Mouse (Mus musculus): ENCODE data around the gene Fcor.

Gene Fcor

GRCm38 (mm10) chr8:3671980-3672491, at the start of gene Fcor:
Gene Fcor (minus strand): TSS chr8:3672362.
- no peaks in the 10 kb centered on the region for H3K27me3 ChIP-seq (ENCODE audit: control insufficient read depth, insufficient read depth, low read length, poor library complexity, severe bottlenecking)
- no peaks in the 10 kb centered on the region for H3K36me3 ChIP-seq (ENCODE audit: control insufficient read depth, insufficient read depth, low read length, poor library complexity, severe bottlenecking)
- DNase-seq (ENCODE audit: low read depth, low spot score) = peak; percentile 93

DNA sequence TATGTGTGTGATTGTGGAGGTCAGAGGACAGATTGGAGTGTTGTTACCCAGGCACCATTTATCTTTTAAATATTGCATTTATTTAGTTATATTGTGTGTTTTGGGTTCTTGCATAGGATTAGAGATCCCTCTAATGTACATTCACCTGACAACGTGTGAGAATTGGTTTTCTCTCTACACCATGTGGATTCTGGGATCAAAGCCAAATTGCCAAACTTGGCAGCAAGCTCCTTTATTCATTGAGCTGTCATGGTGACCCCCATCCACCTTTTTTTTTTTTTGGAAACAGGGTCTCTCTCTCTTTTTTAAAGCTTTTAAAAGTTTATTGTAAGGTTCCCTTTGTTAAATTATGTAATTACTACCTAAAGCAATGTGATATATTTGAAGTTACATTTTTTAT, 48.9 kb upstream of the Fcor start:
- no peak for DNase-seq (ENCODE audit: low read depth, low spot score)
- Histone ChIP-seq H3K27me3 (ENCODE audit: control insufficient read depth, insufficient read depth, low read length, poor library complexity, severe bottlenecking) (no peaks in the 10 kb centered on the region), H3K36me3 (ENCODE audit: control insufficient read depth, insufficient read depth, low read length, poor library complexity, severe bottlenecking) (no peaks in the 10 kb centered on the region)

- no peaks in the 10 kb centered on the region for H3K36me3 ChIP-seq (ENCODE audit: control insufficient read depth, insufficient read depth, low read length, poor library complexity, severe bottlenecking)
- no peak for DNase-seq (ENCODE audit: low read depth, low spot score)
- no peaks in the 10 kb centered on the region for H3K27me3 ChIP-seq (ENCODE audit: control insufficient read depth, insufficient read depth, low read length, poor library complexity, severe bottlenecking)
Measured at GRCm38 (mm10) chr8:3720551-3720950, 48.4 kb upstream of the Fcor start, which contains the start of gene Clec4g. Gene Clec4g (minus strand): TSS chr8:3720651.

- DNase-seq (ENCODE audit: low read depth, low spot score) = peak; percentile 91
- H3K36me3 ChIP-seq (ENCODE audit: control insufficient read depth, insufficient read depth, low read length, poor library complexity, severe bottlenecking) = no peaks in the 10 kb centered on the region
- H3K27me3 ChIP-seq (ENCODE audit: control insufficient read depth, insufficient read depth, low read length, poor library complexity, severe bottlenecking) = no peaks in the 10 kb centered on the region
Measured at GRCm38 (mm10) chr8:3718559-3718958, 46.4 kb upstream of the Fcor start.

DNA sequence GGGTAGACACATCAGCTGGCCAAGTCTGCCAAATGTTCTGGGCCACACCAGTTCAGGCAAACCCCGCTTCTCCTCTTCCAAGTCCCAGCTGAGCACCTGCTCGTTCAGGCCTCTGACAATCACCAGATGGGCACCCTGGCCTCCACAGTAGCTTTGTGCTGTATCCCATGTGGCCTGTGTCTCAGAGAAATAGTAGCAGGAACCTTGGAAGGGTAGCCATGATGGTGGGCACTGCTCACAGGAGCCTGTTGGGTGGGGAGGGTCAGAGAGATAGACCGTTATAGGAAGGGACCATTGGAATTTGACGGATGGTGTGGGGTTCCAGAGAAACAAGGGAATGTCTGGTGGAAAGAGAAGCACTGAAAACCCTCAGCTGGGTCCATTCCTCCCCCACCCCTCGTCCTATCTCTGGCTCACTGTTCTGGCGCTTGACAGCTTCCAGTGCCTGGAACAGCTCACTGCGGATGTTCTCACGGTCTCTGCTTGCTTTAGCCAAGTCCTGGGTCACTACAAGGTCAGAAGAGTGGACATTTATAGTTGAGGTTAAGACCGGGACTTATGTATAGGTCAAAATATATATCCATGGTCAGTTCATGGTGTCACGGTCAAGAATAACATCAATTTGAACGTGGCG, 45.3 kb upstream of the Fcor start:
- no peaks in the 10 kb centered on the region for H3K27me3 ChIP-seq (ENCODE audit: control insufficient read depth, insufficient read depth, low read length, poor library complexity, severe bottlenecking)
- no peak for DNase-seq (ENCODE audit: low read depth, low spot score)
- H3K36me3 ChIP-seq (ENCODE audit: control insufficient read depth, insufficient read depth, low read length, poor library complexity, severe bottlenecking) = no peaks in the 10 kb centered on the region

- no peaks in the 10 kb centered on the region for H3K27me3 ChIP-seq (ENCODE audit: control insufficient read depth, insufficient read depth, low read length, poor library complexity, severe bottlenecking)
- H3K36me3 ChIP-seq (ENCODE audit: control insufficient read depth, insufficient read depth, low read length, poor library complexity, severe bottlenecking) = no peaks in the 10 kb centered on the region
- peak; percentile 82 for DNase-seq (ENCODE audit: low read depth, low spot score)
Measured at GRCm38 (mm10) chr8:3711646-3712045, 39.5 kb upstream of the Fcor start.

- no peaks in the 10 kb centered on the region for H3K36me3 ChIP-seq (ENCODE audit: control insufficient read depth, insufficient read depth, low read length, poor library complexity, severe bottlenecking)
- peak; percentile 29 for DNase-seq (ENCODE audit: low read depth, low spot score)
- no peaks in the 10 kb centered on the region for H3K27me3 ChIP-seq (ENCODE audit: control insufficient read depth, insufficient read depth, low read length, poor library complexity, severe bottlenecking)
Measured at GRCm38 (mm10) chr8:3710312-3710711, 38.1 kb upstream of the Fcor start.

- no peak for DNase-seq (ENCODE audit: low read depth, low spot score)
- Histone ChIP-seq H3K27me3 (ENCODE audit: control insufficient read depth, insufficient read depth, low read length, poor library complexity, severe bottlenecking) (no peaks in the 10 kb centered on the region), H3K36me3 (ENCODE audit: control insufficient read depth, insufficient read depth, low read length, poor library complexity, severe bottlenecking) (no peaks in the 10 kb centered on the region)
Measured at GRCm38 (mm10) chr8:3707611-3708010, 35.4 kb upstream of the Fcor start.

DNA sequence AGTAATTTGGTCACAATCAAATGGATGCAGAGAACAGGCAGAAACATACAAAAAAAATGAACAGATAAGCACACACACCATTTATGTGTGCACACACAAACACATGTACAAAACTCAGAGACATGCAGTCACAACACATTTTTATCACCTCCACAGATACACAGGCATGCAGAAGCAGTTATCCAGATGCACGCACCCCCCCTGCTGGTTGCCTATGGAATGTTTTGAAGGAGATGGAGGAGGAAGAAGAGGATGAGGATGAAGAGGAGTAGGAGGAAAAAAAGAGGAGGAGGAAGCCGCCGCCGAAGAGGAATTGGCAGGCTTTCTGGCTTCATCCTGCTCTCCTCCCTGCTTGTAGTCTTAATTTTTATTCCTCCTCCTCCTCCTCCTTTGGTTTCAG, 33.5 kb upstream of the Fcor start:
- peak; percentile 38 for DNase-seq (ENCODE audit: low read depth, low spot score)
- no peaks in the 10 kb centered on the region for H3K27me3 ChIP-seq (ENCODE audit: control insufficient read depth, insufficient read depth, low read length, poor library complexity, severe bottlenecking)
- no peaks in the 10 kb centered on the region for H3K36me3 ChIP-seq (ENCODE audit: control insufficient read depth, insufficient read depth, low read length, poor library complexity, severe bottlenecking)

DNA sequence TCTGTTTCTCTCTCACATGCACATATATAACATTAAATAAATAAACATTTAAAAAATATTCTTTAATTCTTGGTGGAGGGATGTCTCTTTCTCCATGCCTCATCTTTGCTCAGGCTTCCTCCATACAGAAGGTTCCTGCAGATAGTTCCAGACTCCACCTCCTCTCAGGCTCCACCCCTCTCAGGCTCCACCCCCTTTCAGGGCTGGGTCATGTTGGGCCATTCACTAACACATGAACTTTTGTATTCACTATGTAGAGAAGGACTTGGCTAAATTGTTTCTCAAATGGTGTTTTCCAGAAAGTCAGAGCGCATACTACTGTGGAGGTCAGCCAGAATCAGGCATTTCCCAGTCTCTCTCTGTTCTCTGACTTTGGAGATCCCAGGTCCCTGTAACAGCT, 29.3 kb upstream of the Fcor start:
- H3K27me3 ChIP-seq (ENCODE audit: control insufficient read depth, insufficient read depth, low read length, poor library complexity, severe bottlenecking) = no peaks in the 10 kb centered on the region
- H3K36me3 ChIP-seq (ENCODE audit: control insufficient read depth, insufficient read depth, low read length, poor library complexity, severe bottlenecking) = no peaks in the 10 kb centered on the region
- DNase-seq (ENCODE audit: low read depth, low spot score) = peak; percentile 38

DNA sequence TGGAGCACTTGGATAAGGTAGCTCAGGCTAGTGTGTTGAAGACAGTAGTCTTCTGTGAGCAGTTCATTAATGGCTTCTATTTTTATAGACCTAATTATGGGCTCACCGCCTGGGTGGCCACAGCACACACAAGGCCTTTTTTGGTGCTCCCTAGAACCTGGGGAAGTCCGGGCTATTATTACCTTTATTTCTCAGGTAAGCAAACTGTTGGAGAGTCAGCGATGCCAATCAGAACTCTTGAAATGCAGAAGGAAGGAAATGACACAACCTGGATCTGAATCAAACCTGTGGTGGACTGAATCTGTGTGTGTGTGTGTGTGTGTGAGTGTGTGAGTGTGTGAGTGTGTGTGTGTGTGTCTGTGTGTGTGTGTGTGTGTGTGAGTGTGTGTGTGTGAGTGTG, 22.0 kb upstream of the Fcor start, which contains the start of gene Fcer2a:
Gene Fcer2a (minus strand): TSS at position 55 of the 400 bp plus-strand sequence.
- Histone ChIP-seq H3K27me3 (ENCODE audit: control insufficient read depth, insufficient read depth, low read length, poor library complexity, severe bottlenecking) (no peaks in the 10 kb centered on the region), H3K36me3 (ENCODE audit: control insufficient read depth, insufficient read depth, low read length, poor library complexity, severe bottlenecking) (peaks cover 6% of the 10 kb centered on the region)
- peak; percentile 88 for DNase-seq (ENCODE audit: low read depth, low spot score)

DNA sequence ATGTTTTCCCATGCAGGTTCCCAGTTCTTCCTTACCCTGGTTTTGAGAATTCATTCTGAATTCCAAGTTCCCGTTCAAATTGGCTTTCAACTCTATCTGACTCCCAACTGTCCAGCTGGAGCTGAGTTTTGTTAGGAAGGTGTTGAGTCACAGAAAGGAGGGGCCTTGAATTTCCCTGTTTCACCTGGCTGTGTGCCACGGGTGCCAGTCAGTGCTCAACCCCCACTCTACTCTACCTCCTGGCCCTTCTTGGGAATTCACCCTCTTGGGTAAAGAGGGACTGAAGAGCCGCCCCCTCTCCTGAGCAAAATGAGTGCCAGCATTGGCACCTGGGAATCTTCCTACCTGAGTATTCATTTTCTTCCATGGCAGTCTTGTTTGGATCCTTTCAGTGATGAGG, 18.6 kb upstream of the Fcor start:
- no peaks in the 10 kb centered on the region for H3K27me3 ChIP-seq (ENCODE audit: control insufficient read depth, insufficient read depth, low read length, poor library complexity, severe bottlenecking)

GRCm38 (mm10) chr8:3687537-3687936, 15.4 kb upstream of the Fcor start:
- Histone ChIP-seq H3K36me3 (ENCODE audit: control insufficient read depth, insufficient read depth, low read length, poor library complexity, severe bottlenecking) (peaks cover 16% of the 10 kb centered on the region), H3K27me3 (ENCODE audit: control insufficient read depth, insufficient read depth, low read length, poor library complexity, severe bottlenecking) (no peaks in the 10 kb centered on the region)
- DNase-seq (ENCODE audit: low read depth, low spot score) = peak; percentile 56

More for the DNA sequence above, 18.6 kb upstream of the Fcor start:
- H3K36me3 ChIP-seq (ENCODE audit: control insufficient read depth, insufficient read depth, low read length, poor library complexity, severe bottlenecking) = peaks cover 11% of the 10 kb centered on the region
- no peak for DNase-seq (ENCODE audit: low read depth, low spot score)

- Histone ChIP-seq H3K27me3 (ENCODE audit: control insufficient read depth, insufficient read depth, low read length, poor library complexity, severe bottlenecking) (no peaks in the 10 kb centered on the region), H3K36me3 (ENCODE audit: control insufficient read depth, insufficient read depth, low read length, poor library complexity, severe bottlenecking) (peaks cover 16% of the 10 kb centered on the region)
- DNase-seq (ENCODE audit: low read depth, low spot score) = peak; percentile 34
Measured at GRCm38 (mm10) chr8:3685422-3685821, 13.3 kb upstream of the Fcor start.

- Histone ChIP-seq H3K27me3 (ENCODE audit: control insufficient read depth, insufficient read depth, low read length, poor library complexity, severe bottlenecking) (no peaks in the 10 kb centered on the region), H3K36me3 (ENCODE audit: control insufficient read depth, insufficient read depth, low read length, poor library complexity, severe bottlenecking) (peaks cover 21% of the 10 kb centered on the region)
- DNase-seq (ENCODE audit: low read depth, low spot score) = no peak
Measured at GRCm38 (mm10) chr8:3684530-3684929, 12.4 kb upstream of the Fcor start.
